Mouse (Mus musculus) erythroblast, embryonic 14.5 days (primary cell): ENCODE data around the gene Cplx3. TPM values are rescaled to one million over a fixed set of nuclear protein-coding genes. Genes with fewer than 3 reads are reported as not detected.

ENCODE experiments used
- H3K27me3 ChIP-seq: 2 replicates; pipeline ENCODE4 v1.6.1; 2012; ENCODE audit warnings: inconsistent platforms; ENCODE audit not compliant: control insufficient read depth
- H3K36me3 ChIP-seq: 2 replicates; pipeline ENCODE4 v1.6.1; 2012; ENCODE audit warnings: mild to moderate bottlenecking, inconsistent platforms; ENCODE audit not compliant: control insufficient read depth
- H3K4me1 ChIP-seq: 2 replicates; pipeline ENCODE4 v1.6.1; 2012; ENCODE audit warnings: inconsistent platforms; ENCODE audit not compliant: control insufficient read depth
- H3K4me3 ChIP-seq: replicated peaks from 2 replicates; pipeline ENCODE3; 2012; ENCODE audit warnings: moderate library complexity, mild to moderate bottlenecking, inconsistent platforms
- H3K9me3 ChIP-seq: 2 replicates; pipeline ENCODE4 v1.6.1; 2012; ENCODE audit warnings: low read length, inconsistent platforms, mixed read lengths; ENCODE audit not compliant: control insufficient read depth
- GATA1 ChIP-seq: IDR thresholded peaks from 2 replicates; pipeline ENCODE4 v1.6.1; 2012; ENCODE audit warnings: low read length, inconsistent platforms, mixed read lengths
- TAL1 ChIP-seq: IDR thresholded peaks from 3 replicates; pipeline ENCODE4 v1.6.1; 2012; ENCODE audit warnings: low read length, inconsistent platforms, mixed read lengths
- polyA plus RNA-seq: library from polyadenylated mRNA; stranded (reverse); fragments of >175 nt; gene quantifications from 2 replicates; pipeline ENCODE4 v1.2.3, GENCODE M21; 2012

The Cplx3 gene
- polyA plus RNA-seq, 1 experiment, result not detected

DNA sequence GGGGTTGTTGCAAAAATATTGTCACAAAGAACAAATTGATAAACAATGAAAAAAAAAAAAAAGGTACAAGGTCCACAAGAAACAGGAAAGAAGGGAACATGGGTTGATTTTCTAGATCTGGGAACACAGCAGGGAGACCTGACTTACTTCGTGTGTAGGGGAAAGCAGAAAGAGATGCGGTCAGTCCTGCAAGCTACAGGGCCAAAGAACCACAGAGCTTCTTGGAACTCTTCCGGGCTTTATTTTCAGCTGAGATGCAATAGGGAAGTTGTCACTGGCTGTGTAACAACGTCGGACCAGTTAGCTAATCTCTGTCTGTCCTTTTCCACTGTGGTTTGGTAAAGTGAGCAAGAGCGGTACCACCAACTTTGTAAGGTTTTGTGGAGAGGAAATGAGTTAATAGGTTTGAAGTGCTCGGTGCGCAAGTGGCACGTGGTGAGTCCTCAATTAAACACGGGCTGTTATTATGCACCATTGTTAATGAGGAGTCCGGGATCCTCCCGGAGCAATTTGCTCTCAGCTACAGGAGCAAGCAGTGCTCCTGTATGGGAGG lies 40.5 kb upstream of the Cplx3 start:
- H3K4me1 ChIP-seq, result peaks cover 56% of the 10 kb centered on the region
- TF ChIP-seq TAL1 (no peak), GATA1 (no peak)
- no peaks in the 10 kb centered on the region for H3K9me3 ChIP-seq
- H3K4me3 ChIP-seq, result no peak overlapping the region
- peaks cover 4% of the 10 kb centered on the region for H3K27me3 ChIP-seq
- peaks cover 13% of the 10 kb centered on the region for H3K36me3 ChIP-seq

DNA sequence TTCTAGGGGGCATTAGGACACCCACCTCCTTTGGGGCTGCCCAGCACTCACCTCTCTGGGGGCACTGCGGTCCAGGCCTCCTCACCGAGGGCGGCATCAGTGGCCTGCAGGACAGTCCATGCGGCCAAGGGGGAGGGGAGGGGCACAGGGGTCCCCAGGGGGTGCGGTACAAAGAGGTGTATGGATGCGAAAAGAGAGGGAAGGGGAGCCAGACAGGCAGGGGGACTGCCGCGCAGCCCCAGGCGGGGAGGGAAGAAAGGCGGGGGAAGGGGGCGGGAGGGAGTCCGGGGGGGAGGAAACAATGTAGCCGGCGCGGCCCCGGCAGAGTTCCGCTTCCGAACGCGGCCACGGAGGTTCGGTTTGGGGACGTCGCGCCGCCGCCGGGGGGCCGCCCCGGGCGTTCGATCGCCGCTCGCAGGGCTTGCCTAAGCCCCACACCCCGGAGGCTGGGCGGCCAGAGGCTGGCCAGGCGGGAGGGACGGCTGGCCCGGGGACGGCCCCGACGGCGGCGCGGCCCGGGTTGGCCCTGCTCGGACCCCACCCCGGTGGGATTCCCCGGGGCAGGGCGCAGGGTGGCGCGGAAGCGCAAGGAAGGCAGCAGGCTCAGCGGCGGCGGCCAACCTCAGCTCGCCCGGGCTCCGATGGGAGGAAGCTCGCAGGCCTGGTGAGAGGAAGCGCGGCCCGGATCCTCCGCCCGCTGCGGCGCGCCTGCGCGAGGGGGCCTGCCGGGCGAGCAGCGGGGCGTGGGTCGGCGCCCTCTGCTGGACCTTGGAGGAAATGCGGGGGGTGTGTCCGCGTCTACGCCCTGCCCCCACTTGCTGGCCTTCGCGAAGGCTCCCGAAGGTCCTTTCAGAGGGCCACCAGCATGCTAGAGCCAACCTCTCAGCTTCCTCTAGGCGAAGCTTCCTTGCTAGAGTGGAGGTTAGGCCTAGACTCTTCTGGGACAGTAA lies 39.1 kb upstream of the Cplx3 start:
- Histone ChIP-seq H3K9me3 (no peaks in the 10 kb centered on the region), H3K27me3 (peaks cover 4% of the 10 kb centered on the region), H3K36me3 (peaks cover 21% of the 10 kb centered on the region), H3K4me1 (peaks cover 66% of the 10 kb centered on the region), H3K4me3 (peak overlapping the region; percentile 92)
- no peak for TF ChIP-seq GATA1
- TF ChIP-seq TAL1, result no peak

DNA sequence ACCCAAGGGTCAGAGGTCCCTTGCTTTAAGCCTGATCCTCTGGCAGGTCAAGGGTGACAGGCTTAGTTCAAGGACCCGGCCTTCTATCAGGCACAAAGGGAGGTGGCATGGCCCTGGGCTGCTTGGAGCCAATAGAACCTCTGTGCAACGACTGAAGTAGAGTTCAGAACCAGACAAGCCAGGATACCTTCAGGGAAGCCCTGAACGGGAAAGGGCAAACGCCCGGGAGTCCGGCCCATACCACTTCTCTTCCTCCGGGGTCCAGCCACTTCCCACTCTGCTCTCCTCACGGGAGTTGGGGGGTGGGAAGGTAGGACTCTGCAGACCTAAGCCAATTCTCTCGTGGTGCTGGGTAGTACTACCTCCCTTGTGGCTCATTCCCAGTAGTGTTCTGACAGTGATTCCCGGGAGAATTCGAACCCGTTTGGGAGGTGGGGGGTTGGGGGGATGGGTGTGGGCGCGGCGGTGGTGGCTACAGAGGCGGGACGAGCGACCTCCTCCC lies 38.4 kb upstream of the Cplx3 start:
- peaks cover 73% of the 10 kb centered on the region for H3K4me1 ChIP-seq
- H3K9me3 ChIP-seq, result no peaks in the 10 kb centered on the region
- peaks cover 4% of the 10 kb centered on the region for H3K27me3 ChIP-seq
- peak overlapping the region; percentile 92 for H3K4me3 ChIP-seq
- no peak for TF ChIP-seq GATA1
- no peak for TF ChIP-seq TAL1
- H3K36me3 ChIP-seq, result peaks cover 22% of the 10 kb centered on the region

DNA sequence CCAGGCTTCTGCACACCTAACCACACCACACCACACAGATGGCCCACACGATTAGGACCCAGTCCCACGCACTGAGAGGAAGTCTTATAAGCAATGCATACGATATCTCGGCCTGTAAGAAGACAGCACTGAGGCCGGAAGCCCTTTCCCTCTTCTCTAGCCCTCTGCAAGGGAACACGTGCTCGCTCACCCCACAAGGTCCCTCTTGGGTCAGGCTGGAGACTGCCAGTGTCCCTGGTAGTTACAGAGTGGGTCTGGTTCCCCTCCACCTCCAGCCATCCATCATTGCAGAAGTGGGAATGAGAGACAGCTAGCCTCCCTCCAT lies 37.7 kb upstream of the Cplx3 start:
- 0 out of 3 replicates have a peak, but pooled peaks have one; percentile 19 for TF ChIP-seq TAL1
- peak; percentile 33; the same call in 1 of the 2 replicates for TF ChIP-seq GATA1
- H3K9me3 ChIP-seq, result no peaks in the 10 kb centered on the region
- H3K27me3 ChIP-seq, result peaks cover 4% of the 10 kb centered on the region
- peaks cover 80% of the 10 kb centered on the region for H3K4me1 ChIP-seq
- peak overlapping the region; percentile 92 for H3K4me3 ChIP-seq
- peaks cover 22% of the 10 kb centered on the region for H3K36me3 ChIP-seq

- Histone ChIP-seq H3K36me3 (peaks cover 22% of the 10 kb centered on the region), H3K4me3 (peak overlapping the region; percentile 92), H3K9me3 (no peaks in the 10 kb centered on the region), H3K4me1 (peaks cover 85% of the 10 kb centered on the region), H3K27me3 (peaks cover 4% of the 10 kb centered on the region)
- TF ChIP-seq TAL1, result no peak
- no peak for TF ChIP-seq GATA1
These were observed 37.2 kb upstream of the Cplx3 start for GRCm38 (mm10) chr9:57643169-57643855.

DNA sequence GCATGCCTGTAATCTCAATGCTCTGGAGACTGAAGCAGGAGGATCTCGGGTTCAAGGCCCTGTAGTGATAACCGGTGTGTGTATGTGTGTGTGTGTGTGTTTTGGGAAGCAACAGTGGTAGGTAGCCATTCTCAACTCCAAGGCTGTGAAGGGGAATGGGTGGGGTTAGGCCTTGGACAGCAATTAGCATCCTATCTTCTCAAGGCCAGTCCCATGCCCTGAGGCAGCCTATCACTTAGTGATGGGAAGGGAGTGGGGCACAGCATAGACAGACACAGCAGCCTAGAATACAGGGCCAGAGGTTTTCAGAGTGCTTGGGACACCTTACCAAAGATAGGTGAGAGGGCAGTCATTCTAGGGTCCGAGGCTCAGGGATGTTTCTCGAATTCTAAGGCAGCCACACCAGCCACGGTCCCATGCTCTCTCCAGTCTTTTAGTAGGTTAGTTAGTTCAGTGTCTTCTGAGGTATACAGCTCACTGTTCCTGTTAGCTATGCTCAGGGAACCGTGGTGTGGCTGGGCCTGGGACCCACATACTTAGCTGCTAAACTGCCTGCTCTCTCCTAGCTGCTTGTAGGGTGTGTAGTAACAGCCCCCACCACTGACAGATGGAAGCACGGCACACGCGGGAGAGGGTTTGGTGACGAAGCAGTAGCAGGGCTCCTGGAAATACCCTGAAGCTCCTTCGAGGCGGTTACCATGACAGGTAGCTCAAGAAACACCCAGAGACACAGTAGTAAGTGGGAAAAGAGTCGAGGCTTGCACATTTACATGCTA lies 35.9 kb upstream of the Cplx3 start:
- H3K27me3 ChIP-seq, result peaks cover 2% of the 10 kb centered on the region
- H3K9me3 ChIP-seq, result no peaks in the 10 kb centered on the region
- TF ChIP-seq GATA1, result no peak
- no peak for TF ChIP-seq TAL1
- peaks cover 91% of the 10 kb centered on the region for H3K4me1 ChIP-seq
- H3K4me3 ChIP-seq, result no peak overlapping the region
- peaks cover 29% of the 10 kb centered on the region for H3K36me3 ChIP-seq

GRCm38 (mm10) chr9:57641022-57641421 lies 34.9 kb upstream of the Cplx3 start:
- Histone ChIP-seq H3K4me1 (peaks cover 92% of the 10 kb centered on the region), H3K27me3 (no peaks in the 10 kb centered on the region), H3K36me3 (peaks cover 32% of the 10 kb centered on the region), H3K9me3 (no peaks in the 10 kb centered on the region), H3K4me3 (peak overlapping the region; percentile 59)
- TF ChIP-seq GATA1 (no peak), TAL1 (no peak)

DNA sequence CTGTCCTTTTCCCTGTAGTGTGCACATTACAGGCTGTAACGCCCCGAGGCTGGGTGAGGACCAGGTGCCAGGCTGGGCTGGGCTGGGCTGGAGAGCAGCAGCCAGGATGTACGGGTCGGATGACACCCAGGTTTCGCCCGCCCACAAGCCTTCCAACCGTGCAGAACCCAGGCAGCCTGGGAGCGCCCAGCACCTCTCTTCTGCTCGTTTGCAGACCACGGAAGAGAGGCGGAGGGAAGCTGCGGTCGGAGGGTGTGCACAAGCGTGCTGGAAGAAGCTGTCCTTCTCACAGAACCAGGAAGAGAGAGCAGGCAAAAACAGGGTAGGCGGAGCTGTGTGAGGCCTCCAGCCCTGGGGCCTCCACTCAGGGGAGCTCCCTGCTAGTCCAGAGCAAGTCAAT lies 34.3 kb upstream of the Cplx3 start:
- Histone ChIP-seq H3K27me3 (no peaks in the 10 kb centered on the region), H3K4me3 (peak overlapping the region; percentile 59), H3K36me3 (peaks cover 35% of the 10 kb centered on the region), H3K9me3 (no peaks in the 10 kb centered on the region), H3K4me1 (peaks cover 86% of the 10 kb centered on the region)
- TF ChIP-seq TAL1 (no peak), GATA1 (no peak)
